Mouse (Mus musculus) cerebellum, adult 11-12 months (tissue): ENCODE measurements around the gene Tra2a.

Source experiments
- DNase-seq: peaks from one replicate; pipeline ENCODE4 v3.0.0; 2022

Tra2a gene

GRCm38 (mm10) chr6:49209881-49210854, 53.7 kb downstream of the Tra2a start:
- DNase-seq, result no peak

GRCm38 (mm10) chr6:49208935-49209334, 54.9 kb downstream of the Tra2a start:
- DNase-seq, result no peak

- no peak for DNase-seq
These were observed 55.4 kb downstream of the Tra2a start for GRCm38 (mm10) chr6:49208297-49208930.

- no peak for DNase-seq
These were observed 57.4 kb downstream of the Tra2a start for GRCm38 (mm10) chr6:49206416-49206815.

GRCm38 (mm10) chr6:49195188-49195587, 68.6 kb downstream of the Tra2a start:
- no peak for DNase-seq

GRCm38 (mm10) chr6:49194536-49194935, 69.3 kb downstream of the Tra2a start:
- DNase-seq, result no peak
